Mouse (Mus musculus): Measurements from ENCODE around the gene Fahd1.

The Fahd1 gene

DNA sequence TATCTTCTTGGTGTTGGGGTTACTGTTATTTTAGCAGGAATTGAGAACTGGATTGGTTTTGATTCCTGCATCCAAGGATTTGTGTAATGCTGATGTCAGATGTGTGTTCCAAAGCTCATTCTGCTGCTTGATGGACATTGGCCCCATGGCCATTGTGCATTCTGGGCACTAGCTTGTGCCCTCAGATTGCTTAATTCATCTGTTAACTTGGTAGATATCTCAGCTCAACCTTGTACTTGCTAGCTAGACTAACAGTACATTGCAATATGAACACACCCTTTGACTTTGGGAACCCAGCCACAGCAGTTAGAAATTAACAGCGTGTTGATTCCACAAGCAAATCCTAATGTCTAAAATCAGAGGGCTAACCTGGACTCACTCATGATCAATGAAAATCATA lies 2.8 kb downstream of the Fahd1 start:
- DNase-seq (ENCODE audit: low spot score in 2 of 2), result no peak

DNA sequence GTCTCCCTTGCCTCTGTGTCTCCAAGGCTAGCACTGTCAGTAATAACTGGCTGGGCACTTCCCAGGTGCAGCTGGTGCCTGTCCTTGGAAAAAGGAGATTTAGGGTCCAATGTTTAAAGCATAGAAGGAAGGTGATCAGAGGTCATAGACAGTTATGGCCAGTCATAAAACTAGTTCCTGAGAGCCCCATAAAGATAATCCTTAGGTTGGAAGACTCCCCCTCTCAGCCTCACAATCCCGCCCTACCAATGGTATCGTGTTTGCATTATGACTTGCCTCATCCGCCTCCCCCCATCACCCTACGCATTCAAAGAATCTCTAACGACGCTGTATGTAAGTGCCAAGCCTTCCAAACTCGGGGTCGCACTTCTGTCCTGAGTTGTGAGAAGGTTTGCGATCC lies 5.6 kb downstream of the Fahd1 start:
- no peak for DNase-seq (ENCODE audit: low spot score in 2 of 2)

DNA sequence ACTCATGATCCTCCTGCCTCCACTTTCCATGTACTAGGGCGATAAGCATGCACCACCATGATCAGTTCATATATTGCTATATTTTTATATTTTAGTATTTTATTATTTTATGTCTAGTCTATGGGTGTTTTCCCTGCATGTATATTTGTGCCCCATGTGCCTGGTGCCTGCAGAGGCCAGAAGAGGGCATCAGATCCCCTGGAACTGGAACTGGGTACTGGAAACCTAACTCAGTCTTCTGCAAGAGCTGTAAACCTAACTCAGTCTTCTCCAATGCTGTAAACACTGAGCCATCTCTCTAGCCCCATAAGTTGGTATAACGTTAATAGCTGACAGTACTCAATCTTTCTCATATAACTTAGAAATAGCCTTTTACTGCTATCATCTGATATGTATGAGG lies 7.5 kb downstream of the Fahd1 start:
- DNase-seq (ENCODE audit: low spot score in 2 of 2), result no peak

DNA sequence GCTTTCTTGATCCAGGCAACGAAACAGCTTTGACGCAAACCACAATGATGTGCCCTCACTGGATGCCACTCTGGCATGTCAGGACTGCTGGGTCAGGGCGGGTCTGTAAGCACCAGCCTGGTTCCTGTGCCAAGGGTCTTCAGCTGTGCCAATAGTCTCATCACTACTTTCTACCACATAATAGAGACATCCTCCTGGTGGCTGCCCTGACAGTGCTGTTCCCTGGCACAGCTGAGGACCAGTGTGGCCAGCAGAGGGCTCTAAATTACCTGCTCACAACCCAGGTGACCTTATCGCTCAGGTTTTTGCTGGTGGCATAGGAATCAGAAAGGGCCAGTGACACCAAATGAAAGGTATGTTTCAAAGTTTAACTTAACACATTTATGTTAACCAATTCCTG lies 9.0 kb downstream of the Fahd1 start:
- DNase-seq (ENCODE audit: low spot score in 2 of 2), result no peak

DNA sequence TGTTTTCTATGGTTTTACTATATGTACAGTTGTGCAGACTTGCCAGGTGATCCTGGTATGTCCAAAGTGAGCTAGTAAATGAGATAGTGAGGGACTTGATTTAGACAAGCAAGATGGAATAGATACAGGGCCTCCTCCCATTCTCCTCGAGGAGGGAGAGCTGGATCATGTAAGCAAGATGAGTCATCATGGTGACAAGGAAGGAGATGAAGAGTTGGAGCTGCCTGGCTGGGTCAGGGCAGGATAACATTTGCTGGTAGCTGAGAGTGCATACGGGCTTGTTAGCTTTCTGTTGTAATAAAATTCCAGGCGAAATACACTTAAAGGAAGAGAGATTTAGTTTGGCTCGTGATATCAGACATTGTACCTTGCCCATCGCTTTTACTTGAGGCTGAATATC lies 9.8 kb downstream of the Fahd1 start:
- no peak for DNase-seq (ENCODE audit: low spot score in 2 of 2)

DNA sequence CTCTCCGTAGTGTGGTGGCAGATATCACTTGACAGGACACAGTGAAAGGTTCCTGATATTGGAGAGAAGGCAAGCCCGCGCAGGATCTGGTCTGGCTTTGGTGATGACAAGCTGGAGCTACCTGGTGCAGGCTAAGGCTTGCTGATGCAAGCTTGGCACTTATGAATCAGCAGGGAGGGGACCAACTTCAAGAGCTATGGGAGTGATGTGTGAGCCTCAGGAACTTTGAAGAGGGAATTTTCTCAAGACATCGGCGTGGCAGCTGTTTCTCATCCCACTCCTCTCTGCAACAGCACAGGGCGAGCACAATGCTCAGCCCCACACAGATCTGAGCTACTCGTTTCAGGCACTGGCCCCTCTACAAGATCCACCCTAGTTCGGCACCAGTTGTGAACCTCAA lies 10.3 kb downstream of the Fahd1 start, which contains the start of gene Hagh:
TSS of gene Hagh (plus strand) at position 302 of the 400 bp plus-strand sequence.
- DNase-seq (ENCODE audit: low spot score in 2 of 2), result no peak

DNA sequence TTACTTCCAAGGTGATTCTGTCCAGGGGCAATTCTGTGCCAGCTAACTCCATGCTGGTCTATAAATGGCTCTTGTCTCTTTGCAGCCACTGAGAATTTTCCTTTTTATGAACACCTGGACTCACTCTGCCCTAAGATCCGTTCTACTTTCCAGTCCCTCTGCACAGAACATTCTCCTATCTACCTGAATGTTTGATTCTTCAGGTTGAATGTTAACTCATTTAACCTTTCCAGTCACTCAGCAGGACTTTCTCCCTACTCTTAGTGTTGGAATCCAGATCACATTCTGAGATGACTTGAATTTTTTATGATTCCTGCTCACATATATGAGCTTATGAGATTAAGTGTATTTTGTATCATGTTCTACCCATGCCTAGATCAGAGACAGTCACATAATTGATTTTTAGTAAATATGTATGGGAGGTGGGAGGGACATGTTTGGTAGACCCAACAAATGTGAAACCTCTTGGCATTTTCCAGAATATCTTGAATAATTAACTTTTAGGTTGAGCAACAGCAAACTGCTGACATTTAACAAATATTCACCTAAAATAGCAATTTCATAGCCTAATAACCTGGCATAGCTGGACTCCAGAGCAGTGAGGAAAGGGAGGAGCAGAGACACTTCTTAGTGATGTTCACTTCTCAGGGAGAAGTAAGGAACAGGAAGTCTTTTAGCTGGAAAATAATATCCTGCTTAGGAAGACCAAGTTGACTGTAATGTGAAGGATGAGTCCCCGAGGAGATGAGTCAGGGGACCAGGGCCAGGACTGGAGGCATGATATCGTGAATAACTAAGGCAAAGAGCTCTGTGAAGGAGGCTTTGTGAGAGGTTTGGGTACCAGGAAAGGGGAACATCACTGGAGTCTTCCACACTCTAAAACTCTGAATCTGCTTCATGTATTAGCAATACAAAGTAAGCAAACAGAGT lies 28.5 kb downstream of the Fahd1 start:
- no peak for DNase-seq (ENCODE audit: low spot score in 2 of 2)

DNA sequence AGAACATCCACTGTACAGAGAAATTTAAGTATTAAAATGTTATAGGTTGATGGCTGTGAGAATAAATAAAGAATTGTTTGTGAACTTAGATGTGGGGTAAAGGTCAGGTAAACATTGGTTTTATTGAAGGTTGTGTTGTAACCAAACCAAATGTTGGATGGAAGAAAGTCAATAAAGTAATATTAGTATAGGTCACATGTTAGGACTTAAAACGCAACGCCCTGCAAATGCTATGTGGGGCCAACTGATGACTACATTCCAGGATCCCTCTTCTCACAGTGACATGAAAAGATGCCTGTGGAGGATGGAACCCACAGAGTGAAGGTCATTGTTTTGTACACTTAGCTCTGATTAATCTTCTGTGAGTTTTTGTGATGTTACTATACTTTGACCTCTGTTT lies 30.7 kb downstream of the Fahd1 start:
- DNase-seq (ENCODE audit: low spot score in 2 of 2), result no peak

DNA sequence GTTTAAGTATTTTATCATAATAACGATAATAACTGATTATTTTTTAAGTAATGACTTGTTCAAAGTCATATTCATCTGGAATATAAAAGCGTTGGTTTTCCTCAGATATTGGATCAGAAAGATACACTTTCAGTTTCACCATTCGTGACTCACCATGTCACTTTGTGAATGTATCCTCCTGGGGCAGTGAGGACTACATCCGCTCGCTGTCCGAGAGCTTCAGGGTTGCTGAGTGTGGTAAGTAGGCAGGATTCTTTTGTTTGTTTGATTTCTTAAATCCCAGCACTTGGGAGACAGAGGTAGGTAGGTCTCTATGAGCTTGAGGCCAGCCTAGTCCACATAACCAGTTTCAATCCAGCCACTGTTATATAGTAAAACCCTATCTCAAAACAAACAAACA lies 32.0 kb downstream of the Fahd1 start:
- no peak for DNase-seq (ENCODE audit: low spot score in 2 of 2)

DNA sequence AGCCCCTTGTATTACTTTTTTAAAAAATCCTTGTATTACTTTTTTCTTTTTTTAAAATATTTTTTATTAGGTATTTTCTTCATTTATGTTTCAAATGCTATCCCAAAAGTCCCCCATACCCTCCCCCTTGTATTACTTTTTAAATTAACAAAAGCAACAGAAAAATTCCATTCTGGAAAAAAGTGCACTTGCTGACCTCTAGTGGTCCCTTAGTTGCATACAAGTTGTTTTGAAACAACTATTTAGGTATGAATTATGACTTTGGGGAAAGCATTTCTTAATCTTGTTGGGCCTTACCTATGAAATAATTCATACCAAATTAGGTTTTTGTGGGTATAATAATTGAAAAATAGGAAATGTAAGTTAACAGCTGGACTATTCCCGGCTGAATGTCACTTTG lies 32.7 kb downstream of the Fahd1 start:
- no peak for DNase-seq (ENCODE audit: low spot score in 2 of 2)

DNA sequence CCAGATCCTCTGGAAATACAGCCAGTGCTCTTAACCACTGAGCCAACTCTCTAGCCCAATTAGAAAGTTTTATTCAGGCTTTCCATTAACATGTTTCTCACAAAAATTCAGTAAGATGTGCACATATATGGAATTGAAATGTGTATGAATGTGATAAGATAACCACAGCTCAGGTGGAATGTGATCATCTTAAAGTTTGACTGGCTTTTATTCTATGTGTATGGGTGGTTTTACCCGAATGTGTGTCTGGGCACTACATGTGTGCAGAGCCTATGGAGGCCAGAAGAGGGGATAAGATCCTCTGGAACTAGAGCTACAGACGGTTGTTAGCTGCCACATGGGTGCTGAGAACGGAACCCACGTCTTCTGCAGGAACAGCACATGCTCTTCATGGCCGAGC lies 34.9 kb downstream of the Fahd1 start:
- no peak for DNase-seq (ENCODE audit: low spot score in 2 of 2)

DNA sequence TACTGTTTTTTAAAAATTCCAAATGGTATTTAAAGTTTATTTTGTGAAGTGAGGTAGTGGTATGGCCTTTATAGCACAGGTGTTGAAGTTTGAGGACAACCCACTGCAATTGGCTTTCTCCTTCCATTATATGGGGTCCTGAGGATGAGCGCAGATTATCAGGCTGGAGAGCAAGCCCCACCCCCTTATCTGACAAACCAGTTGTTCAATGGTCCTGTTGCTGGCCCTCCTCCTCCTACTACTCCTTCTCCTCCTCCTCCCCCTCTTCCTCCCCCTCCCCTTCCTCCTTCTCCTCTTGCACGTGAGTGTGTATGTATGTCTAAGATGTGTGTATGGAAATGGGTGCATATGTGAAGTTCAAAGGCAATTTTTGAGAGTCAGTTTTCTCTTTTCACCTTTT lies 37.9 kb downstream of the Fahd1 start:
- no peak for DNase-seq (ENCODE audit: low spot score in 2 of 2)

DNA sequence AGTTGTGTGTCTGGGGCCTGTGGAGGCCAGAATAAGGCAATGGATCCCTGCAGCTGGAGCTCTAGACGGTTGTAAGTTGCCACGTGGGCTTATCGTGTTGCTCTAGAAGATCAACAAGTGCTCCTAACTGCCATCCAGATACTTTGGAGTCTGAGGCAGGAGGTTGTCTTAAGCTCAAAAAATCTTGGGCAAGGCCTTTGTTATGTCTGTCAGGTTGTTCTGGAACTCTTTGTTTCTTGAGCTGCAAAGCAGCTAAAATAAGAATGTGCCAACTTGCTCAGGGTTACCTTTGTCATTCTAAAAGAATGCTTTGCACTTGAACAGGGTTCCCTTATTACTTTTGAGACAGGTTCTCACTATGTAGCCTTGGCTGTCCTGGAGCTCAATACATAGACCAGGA lies 39.0 kb downstream of the Fahd1 start:
- no peak for DNase-seq (ENCODE audit: low spot score in 2 of 2)

DNA sequence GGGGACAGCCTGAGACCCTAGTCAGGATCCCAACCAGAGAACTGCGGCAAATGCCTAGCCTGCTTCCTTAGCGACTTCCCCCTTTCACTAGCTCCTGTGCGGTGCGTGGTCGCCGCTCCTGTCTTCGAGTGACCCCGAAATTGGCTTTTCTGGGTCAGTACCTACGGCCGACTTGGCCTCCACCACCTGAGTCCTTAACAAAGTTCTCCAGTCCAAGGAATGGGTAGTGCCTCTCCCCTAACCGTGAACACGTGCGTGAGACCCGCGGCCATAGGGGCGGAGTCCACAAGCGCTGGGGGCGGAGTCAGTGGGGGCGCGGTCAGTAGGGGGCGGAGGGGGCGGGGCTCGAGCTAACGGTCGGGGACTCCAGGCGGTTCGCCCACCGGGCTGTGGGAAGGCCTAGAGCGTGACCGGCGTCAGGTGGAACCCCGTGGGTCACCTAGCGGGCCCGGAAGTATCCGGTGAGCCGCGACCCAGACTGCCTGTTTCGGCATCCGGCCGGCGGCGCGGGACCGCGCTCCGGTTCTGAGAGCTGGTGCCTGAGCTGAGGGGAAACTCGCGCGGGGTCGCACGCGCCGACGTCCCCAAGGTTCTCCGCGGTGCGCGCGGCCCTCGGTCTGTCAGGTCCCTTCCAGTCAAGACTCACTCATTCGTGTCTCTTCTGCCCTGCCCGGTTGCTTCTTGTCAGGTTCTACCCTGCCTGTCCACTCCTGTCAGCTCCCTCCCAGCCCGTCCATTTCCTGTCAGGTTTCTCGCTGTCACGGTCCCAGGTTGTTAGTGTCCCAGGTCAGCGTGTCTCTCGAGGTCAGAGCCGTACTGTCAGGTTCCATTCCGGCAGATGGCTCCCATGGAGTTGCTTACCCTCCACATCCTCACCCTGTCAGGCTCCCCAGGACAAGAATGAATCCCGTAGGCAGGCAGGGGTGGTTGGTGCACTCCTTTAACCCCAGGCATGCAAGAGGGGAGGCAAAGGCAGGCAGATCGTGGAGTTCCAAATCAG lies 45.9 kb downstream of the Fahd1 start, which contains the start of gene Meiob:
TSS of gene Meiob (plus strand) at position 338 of the 1,000 bp plus-strand sequence.
- DNase-seq (ENCODE audit: low spot score in 2 of 2), result peak in 1 of 2 experiments; percentile 8

DNA sequence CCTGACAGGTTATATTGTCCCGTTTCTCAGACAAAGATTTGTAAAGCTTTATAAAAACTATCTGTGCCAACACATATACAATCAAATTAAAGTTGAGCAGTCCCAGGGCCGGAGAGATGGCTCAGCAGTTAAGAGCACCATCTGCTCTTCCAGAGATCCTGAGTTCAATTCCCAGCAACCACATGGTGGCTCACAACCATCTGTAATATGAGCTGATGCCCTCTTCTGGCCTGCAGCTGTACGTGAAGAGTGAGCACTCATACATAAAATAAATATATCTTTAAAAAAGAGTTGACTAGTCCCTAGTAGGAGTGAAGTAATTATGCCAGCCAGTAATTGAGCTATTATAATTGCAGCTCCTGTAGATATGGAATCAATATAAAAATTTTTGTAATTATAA lies 49.6 kb downstream of the Fahd1 start:
- DNase-seq (ENCODE audit: low spot score in 2 of 2), result no peak

DNA sequence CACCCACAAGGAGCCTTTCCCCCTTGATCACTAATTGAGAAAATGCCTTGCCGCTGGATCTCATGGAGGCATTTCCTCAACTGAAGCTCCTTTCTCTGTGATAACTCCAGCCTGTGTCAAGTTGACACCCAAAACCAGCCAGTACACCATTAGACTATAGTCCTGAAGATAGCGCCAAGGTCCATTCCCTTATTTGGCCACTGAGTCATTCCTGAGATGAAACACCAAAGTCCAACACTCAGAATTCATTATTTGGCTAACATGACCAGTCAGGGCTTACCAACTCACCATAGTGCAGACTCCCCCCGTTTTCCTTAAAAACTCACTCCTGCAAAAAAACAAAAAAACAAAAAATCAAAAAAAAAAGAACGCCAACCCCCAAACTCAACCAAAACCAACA lies 50.7 kb downstream of the Fahd1 start:
- DNase-seq (ENCODE audit: low spot score in 2 of 2), result no peak
